Mouse (Mus musculus): ENCODE results near the gene Slc25a43. TPM values are rescaled to one million over a fixed set of nuclear protein-coding genes. Genes with fewer than 3 reads are reported as not detected.

Gene Slc25a43
- total RNA-seq (2015; ENCODE audit: low replicate concordance), result not detected in 2 replicates
- not detected in 2 replicates for total RNA-seq (2017; ENCODE audit: low replicate concordance)

GRCm38 (mm10) chrX:36743503-36744101 is at the start of gene Slc25a43:
Gene Slc25a43, plus strand, starts transcription at chrX:36743659.
- ATAC-seq (replicated peaks; ENCODE audit: low FRiP score, poor library complexity, severe bottlenecking), result no peak

GRCm38 (mm10) chrX:36740124-36740951 is 3.1 kb upstream of the Slc25a43 start:
- ATAC-seq (replicated peaks; ENCODE audit: low FRiP score, poor library complexity, severe bottlenecking), result peak; percentile 64

DNA sequence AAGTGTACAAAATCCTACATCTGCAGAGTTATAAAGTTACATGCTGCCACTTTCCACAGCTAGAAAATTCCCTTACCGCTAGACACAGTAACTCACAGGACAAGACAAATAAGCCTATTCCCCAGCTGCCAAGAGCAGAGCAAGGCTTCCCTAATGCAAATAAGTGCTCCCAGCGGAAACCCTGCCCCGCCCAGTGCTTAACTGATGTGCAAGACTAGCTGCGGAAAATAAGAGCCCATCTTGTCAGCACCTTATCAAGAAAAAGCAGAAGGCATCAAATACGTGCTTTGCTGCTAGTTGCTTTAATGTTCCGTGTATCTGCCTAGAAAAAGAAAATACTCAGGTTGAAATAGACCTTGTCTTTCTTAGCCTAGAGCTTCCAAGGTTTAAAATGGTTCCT is 2.2 kb upstream of the Slc25a43 start:
- ATAC-seq (replicated peaks; ENCODE audit: low FRiP score, poor library complexity, severe bottlenecking), result peak; percentile 72

DNA sequence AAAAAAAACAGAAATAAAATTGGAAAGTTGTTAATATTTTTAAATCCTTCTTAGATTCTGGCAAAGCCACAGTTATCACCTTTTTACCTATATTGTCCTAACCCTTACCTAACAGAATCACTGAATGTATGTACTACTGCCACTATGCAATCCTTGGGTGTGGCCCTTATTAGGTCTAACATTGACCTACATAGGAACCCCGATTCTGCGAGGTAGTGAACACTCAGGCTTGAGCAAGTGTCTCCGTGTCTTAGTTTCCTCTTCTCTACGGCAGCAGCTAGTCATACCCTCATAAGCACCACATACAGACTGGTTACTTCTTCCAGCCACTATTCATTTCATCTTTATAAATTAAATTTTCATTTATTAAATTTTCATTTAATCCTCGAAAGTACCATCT is 715 bp upstream of the Slc25a43 start:
- ATAC-seq (replicated peaks; ENCODE audit: low FRiP score, poor library complexity, severe bottlenecking), result no peak

GRCm38 (mm10) chrX:36744735-36745134 is 1.3 kb downstream of the Slc25a43 start:
- no peak for ATAC-seq (replicated peaks; ENCODE audit: low FRiP score, poor library complexity, severe bottlenecking)

- ATAC-seq (replicated peaks; ENCODE audit: low FRiP score, poor library complexity, severe bottlenecking), result no peak
Measured at GRCm38 (mm10) chrX:36745333-36745732, 1.9 kb downstream of the Slc25a43 start.

GRCm38 (mm10) chrX:36746789-36747188 is 3.3 kb downstream of the Slc25a43 start:
- ATAC-seq (replicated peaks; ENCODE audit: low FRiP score, poor library complexity, severe bottlenecking), result no peak

- ATAC-seq (replicated peaks; ENCODE audit: low FRiP score, poor library complexity, severe bottlenecking), result no peak
Measured at GRCm38 (mm10) chrX:36748573-36748972, 5.1 kb downstream of the Slc25a43 start.

DNA sequence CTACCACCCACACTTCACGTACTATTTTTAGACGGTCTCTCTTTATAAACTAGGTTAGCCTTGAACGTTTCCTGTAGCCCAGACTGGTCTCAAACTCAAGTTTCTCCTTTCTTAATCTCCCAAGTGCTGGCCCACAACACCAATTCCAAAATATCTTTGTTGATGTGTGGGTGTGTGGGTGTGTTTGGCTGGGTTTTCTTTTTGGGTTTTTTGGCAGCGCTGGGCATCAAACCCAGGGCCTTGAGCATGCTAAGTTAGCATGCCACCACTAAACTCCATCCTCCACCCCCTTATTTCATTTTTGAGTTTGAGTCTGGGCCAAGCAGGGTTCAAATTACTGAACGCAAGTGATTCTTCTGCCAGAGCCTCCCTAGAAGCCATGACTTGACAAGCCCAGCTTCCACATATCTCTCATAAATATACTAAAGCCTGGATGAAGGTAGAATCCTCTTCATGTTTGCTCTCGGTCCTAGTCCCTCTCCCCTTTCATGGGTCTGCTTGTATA is 5.9 kb downstream of the Slc25a43 start:
- no peak for ATAC-seq (replicated peaks; ENCODE audit: low FRiP score, poor library complexity, severe bottlenecking)

- no peak for ATAC-seq (replicated peaks; ENCODE audit: low FRiP score, poor library complexity, severe bottlenecking)
Measured at GRCm38 (mm10) chrX:36750591-36750990, 7.1 kb downstream of the Slc25a43 start.

GRCm38 (mm10) chrX:36752586-36752985 is 9.1 kb downstream of the Slc25a43 start:
- ATAC-seq (replicated peaks; ENCODE audit: low FRiP score, poor library complexity, severe bottlenecking), result no peak

DNA sequence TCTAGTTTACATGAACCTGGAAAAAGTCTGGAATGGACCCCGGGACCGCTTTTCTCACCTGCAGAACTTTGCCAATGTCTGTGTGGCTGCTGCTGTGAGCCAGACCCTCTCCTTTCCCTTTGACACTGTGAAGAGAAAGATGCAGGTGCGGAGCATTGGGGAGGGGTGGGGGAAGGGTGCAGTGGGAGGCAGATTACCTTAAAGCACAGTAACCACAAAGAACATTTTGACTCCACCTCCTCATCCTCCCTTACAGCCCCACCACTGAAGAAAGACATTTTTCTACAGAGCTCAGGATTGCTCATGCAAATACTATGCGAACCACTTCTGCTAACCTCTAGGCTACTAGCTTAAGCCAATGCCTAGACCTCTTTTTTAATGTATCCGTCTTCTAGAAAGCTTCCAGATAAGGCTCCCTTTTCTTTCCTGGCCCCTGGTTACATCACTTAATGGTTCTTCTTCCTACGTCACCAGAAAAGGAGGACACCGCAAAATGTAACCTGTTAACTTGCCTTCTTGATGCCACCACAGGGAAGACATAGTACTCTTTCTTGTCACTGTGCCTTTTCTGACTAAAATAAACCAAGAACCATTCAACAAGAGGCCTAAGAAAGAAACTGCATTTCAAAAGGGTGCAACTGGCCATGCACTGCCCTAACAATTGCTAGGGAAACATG is 14.5 kb downstream of the Slc25a43 start:
- no peak for ATAC-seq (replicated peaks; ENCODE audit: low FRiP score, poor library complexity, severe bottlenecking)

DNA sequence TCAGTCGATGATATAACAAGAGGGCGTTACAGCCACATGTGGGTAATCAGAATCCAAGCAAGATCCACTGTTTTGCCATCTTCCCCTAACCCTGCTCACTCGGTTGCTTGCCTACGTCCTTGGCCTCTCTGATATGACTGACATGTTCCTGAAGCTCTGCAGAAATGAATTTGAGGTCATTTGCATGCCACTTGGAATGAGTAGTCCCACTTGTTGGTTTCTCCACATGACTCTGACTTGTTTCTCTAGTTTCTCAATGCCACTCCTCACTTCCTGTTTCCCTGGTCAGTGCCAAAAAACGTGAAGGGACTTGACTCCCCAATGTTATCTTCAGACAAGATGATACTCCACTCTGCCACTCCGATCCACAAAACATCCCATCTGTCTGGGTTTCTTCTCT is 15.1 kb downstream of the Slc25a43 start:
- no peak for ATAC-seq (replicated peaks; ENCODE audit: low FRiP score, poor library complexity, severe bottlenecking)

GRCm38 (mm10) chrX:36760946-36761635 is 17.6 kb downstream of the Slc25a43 start:
- ATAC-seq (replicated peaks; ENCODE audit: low FRiP score, poor library complexity, severe bottlenecking), result peak; percentile 88

- ATAC-seq (replicated peaks; ENCODE audit: low FRiP score, poor library complexity, severe bottlenecking), result no peak
Measured at GRCm38 (mm10) chrX:36762289-36762688, 18.8 kb downstream of the Slc25a43 start.

GRCm38 (mm10) chrX:36762894-36763293 is 19.4 kb downstream of the Slc25a43 start:
- no peak for ATAC-seq (replicated peaks; ENCODE audit: low FRiP score, poor library complexity, severe bottlenecking)

DNA sequence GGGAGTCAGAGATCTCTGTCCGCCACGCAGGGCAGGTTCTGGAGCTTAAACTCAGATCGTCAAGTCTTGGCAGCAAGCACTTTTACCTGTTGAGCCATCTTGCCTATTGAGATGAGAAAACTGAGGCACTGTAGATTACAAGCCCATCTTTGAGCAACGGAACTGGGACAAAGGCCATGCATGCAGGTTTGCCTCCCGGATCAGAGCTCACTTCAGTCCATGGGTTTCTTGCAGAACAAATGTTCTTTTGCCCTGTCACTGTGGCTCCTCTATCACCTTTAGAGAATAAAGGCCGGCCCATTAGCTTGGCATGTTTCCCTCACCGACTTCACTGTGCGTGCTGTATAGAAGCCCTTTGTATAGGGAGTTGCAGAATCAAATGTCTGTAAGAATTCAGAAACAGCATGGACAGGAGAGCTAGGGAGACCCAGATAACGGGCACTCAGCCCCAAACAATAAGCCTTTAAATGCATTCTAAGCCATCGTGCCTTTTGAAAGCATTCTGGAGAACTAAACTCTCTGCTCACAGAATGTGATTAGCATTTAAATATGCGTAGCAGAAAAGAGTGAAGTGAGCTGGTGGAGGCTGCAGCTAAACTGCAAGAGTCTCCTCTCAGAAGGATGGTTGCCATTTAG is 20.0 kb downstream of the Slc25a43 start:
- ATAC-seq (replicated peaks; ENCODE audit: low FRiP score, poor library complexity, severe bottlenecking), result no peak

GRCm38 (mm10) chrX:36763934-36764317 is 20.5 kb downstream of the Slc25a43 start:
- no peak for ATAC-seq (replicated peaks; ENCODE audit: low FRiP score, poor library complexity, severe bottlenecking)

GRCm38 (mm10) chrX:36767386-36767785 is 23.9 kb downstream of the Slc25a43 start:
- no peak for ATAC-seq (replicated peaks; ENCODE audit: low FRiP score, poor library complexity, severe bottlenecking)
